ENCODE assay signal across 8 mouse cellular contexts in the genomic region with DNA sequence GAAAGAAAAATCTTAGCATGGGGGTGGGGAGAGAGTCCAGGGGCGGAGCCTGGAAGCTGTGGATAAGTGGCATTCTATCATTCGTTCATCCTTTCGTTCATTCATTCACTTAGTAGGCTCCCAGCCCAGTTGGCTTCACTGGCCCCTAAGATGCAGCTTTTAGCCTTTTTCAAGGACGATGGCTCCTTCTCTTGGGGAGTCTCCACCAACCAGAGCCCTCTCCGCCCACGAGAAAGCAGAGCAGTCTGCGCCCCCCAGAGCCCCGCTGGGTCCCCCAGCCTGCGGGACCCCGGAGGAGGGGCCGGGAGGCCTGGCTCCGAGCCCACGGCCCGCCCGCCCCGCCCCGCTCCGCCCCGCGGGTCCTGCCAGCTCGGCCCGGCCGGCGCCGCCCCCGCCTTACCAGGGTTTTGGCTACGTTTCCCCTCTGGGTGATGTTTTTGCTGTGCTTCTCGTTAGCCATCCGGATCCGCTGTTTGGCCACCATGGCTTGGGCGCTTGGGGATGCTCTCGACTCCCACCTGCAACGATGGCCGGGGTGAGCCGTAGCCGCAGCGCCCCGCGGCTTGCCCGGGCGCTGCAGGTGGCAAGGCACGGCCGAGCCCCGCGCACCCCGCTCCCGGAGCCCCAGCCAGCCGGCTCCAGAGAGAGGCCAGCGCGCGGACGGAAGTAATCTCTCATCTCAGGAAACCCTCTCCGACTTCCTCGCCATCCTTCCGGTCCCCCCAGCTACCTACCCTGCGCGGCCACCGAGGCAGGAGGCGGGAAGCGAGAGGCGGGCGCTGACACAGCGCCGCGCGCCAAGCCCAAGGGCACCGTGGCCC. TPM values are rescaled to one million over a fixed set of nuclear protein-coding genes. Genes with fewer than 3 reads are reported as not detected.
A peak's percentile ranks its signal among the peaks of the same experiment; 100 is the strongest.
DNase-seq lines count a peak whose midpoint lies in the region; ATAC-seq lines count a peak whose summit lies in the region.

No protein-coding gene starts in this region.

- peak; percentile 49 for DNase-seq in CD4-positive helper T cell, adult 2 months (ENCODE audit: low read depth, low spot score)
- DNase-seq in brain, embryonic 18.5 days (ENCODE audit: low read depth, low spot score) = peak; percentile 39
- DNase-seq in kidney, postnatal 14 days = peak; percentile 79
- peak; percentile 31 for DNase-seq in naive thymus-derived CD4-positive, alpha-beta T cell, adult 2 months (ENCODE audit: low read depth)

- peak overlapping the region; percentile 80 for H3K4me2 ChIP-seq in forebrain, embryonic 13.5 days
- H3K4me2 ChIP-seq in heart, embryonic 16.5 days (ENCODE audit: low read depth, low read length) = peak overlapping the region; percentile 79
- H3K4me2 ChIP-seq in liver, embryonic 12.5 days = peak overlapping the region; percentile 90
- peak overlapping the region; percentile 91 for H3K4me2 ChIP-seq in stomach, embryonic 14.5 days (replicated peaks; ENCODE audit: low read depth, low read length)

- H3K9ac ChIP-seq in forebrain, embryonic 13.5 days = peak overlapping the region; percentile 85
- H3K9ac ChIP-seq in heart, embryonic 16.5 days (ENCODE audit: low read length) = peak overlapping the region; percentile 80
- H3K9ac ChIP-seq in liver, embryonic 12.5 days = peak overlapping the region; percentile 66
- H3K9ac ChIP-seq in stomach, embryonic 14.5 days (replicated peaks; ENCODE audit: low read depth, low read length) = peak overlapping the region; percentile 53

- H3K9me3 ChIP-seq in forebrain, embryonic 13.5 days (replicated peaks) = no peaks in the 10 kb centered on the region
- H3K9me3 ChIP-seq in heart, embryonic 16.5 days (replicated peaks; ENCODE audit: control insufficient read depth, low read length) = no peaks in the 10 kb centered on the region
- no peaks in the 10 kb centered on the region for H3K9me3 ChIP-seq in liver, embryonic 12.5 days (replicated peaks)
- H3K9me3 ChIP-seq in stomach, embryonic 14.5 days (ENCODE audit: control insufficient read depth, low read depth, low read length) = no peaks in the 10 kb centered on the region

- peak overlapping the region; percentile 81 for H3K27ac ChIP-seq in forebrain, embryonic 13.5 days
- H3K27ac ChIP-seq in heart, embryonic 16.5 days (ENCODE audit: low read length) = peak overlapping the region; percentile 0; the same call in 1 of the 2 replicates
- H3K27ac ChIP-seq in liver, embryonic 12.5 days = no peak overlapping the region
- peak overlapping the region; percentile 72; the same call in 1 of the 2 replicates for H3K27ac ChIP-seq in stomach, embryonic 14.5 days (ENCODE audit: low read length)

- WGBS in forebrain, embryonic 13.5 days = under 1% methylated on average over 63 of the region's 67 CpGs
- WGBS in heart, embryonic 16.5 days = under 1% methylated on average over 59 of the region's 67 CpGs
- WGBS in liver, embryonic 12.5 days (ENCODE audit: insufficient replicate concordance) = 2% methylated on average over 66 of the region's 67 CpGs
- under 1% methylated on average over 65 of the region's 67 CpGs for WGBS in stomach, embryonic 14.5 days

- no peaks in the 10 kb centered on the region for H3K27me3 ChIP-seq in forebrain, embryonic 13.5 days
- no peaks in the 10 kb centered on the region for H3K27me3 ChIP-seq in heart, embryonic 16.5 days (ENCODE audit: control insufficient read depth, insufficient read depth, low read length)
- peaks cover 60% of the 10 kb centered on the region for H3K27me3 ChIP-seq in liver, embryonic 12.5 days (replicated peaks)
- H3K27me3 ChIP-seq in stomach, embryonic 14.5 days (ENCODE audit: control insufficient read depth, insufficient read depth, low read length) = no peaks in the 10 kb centered on the region

- peaks cover 18% of the 10 kb centered on the region for H3K4me1 ChIP-seq in forebrain, embryonic 13.5 days
- H3K4me1 ChIP-seq in heart, embryonic 16.5 days (ENCODE audit: control insufficient read depth, insufficient read depth, low read length) = peaks cover 5% of the 10 kb centered on the region; the same call in 1 of the 2 replicates
- H3K4me1 ChIP-seq in liver, embryonic 12.5 days = peaks cover 33% of the 10 kb centered on the region
- peaks cover 11% of the 10 kb centered on the region; the same call in 1 of the 2 replicates for H3K4me1 ChIP-seq in stomach, embryonic 14.5 days (ENCODE audit: control insufficient read depth, insufficient read depth, low read length)

- peak; percentile 75 for ATAC-seq in forebrain, embryonic 13.5 days
- ATAC-seq in heart, embryonic 16.5 days (replicated peaks; ENCODE audit: extremely low read depth, insufficient read depth, low FRiP score) = peak; percentile 80
- peak; percentile 56 for ATAC-seq in liver, embryonic 12.5 days
- ATAC-seq in stomach, embryonic 14.5 days (ENCODE audit: insufficient number of reproducible peaks, insufficient read depth, low FRiP score, low read depth) = peak; percentile 68

- peak overlapping the region; percentile 72 for H3K4me3 ChIP-seq in forebrain, embryonic 13.5 days
- H3K4me3 ChIP-seq in heart, embryonic 16.5 days (ENCODE audit: low read length) = peak overlapping the region; percentile 58
- H3K4me3 ChIP-seq in liver, embryonic 12.5 days = peak overlapping the region; percentile 63
- peak overlapping the region; percentile 61 for H3K4me3 ChIP-seq in stomach, embryonic 14.5 days (ENCODE audit: low read depth, low read length)

- no peaks in the 10 kb centered on the region for H3K36me3 ChIP-seq in forebrain, embryonic 13.5 days (ENCODE audit: poor library complexity, severe bottlenecking)
- no peaks in the 10 kb centered on the region for H3K36me3 ChIP-seq in heart, embryonic 16.5 days (ENCODE audit: control insufficient read depth, insufficient read depth)
- no peaks in the 10 kb centered on the region for H3K36me3 ChIP-seq in liver, embryonic 12.5 days
- H3K36me3 ChIP-seq in stomach, embryonic 14.5 days (ENCODE audit: control insufficient read depth, insufficient read depth, low read length) = no peaks in the 10 kb centered on the region

RNA-seq across cellular contexts. Expression of a gene that starts 0.4 kb away (rescaled TPM):
- polyA plus RNA-seq in forebrain, embryonic 13.5 days (2015; fragmentation: Nextera tagmentation; extraction: Ambion mirVana) = 75.8 and 76.8 TPM in 2 replicates
- polyA plus RNA-seq in heart, embryonic 16.5 days (2015; fragmentation: Nextera tagmentation; extraction: Ambion mirVana) = 5.5 and 6.3 TPM in 2 replicates
- 2.2 and 2.9 TPM in 2 replicates for polyA plus RNA-seq in liver, embryonic 12.5 days (2016; fragmentation: Nextera tagmentation; extraction: Ambion mirVana)
- 12.3 and 12.7 TPM in 2 replicates for polyA plus RNA-seq in stomach, embryonic 14.5 days (2014; fragmentation: Nextera tagmentation; extraction: Ambion mirVana)
